Mouse (Mus musculus): Measurements from ENCODE around the gene Ccr4.

Gene Ccr4

GRCm38 (mm10) chr9:114504816-114505215 is at the start of gene Ccr4:
Ccr4 (minus strand) TSS chr9:114504916.
- DNase-seq (ENCODE audit: low spot score) = no peak

DNA sequence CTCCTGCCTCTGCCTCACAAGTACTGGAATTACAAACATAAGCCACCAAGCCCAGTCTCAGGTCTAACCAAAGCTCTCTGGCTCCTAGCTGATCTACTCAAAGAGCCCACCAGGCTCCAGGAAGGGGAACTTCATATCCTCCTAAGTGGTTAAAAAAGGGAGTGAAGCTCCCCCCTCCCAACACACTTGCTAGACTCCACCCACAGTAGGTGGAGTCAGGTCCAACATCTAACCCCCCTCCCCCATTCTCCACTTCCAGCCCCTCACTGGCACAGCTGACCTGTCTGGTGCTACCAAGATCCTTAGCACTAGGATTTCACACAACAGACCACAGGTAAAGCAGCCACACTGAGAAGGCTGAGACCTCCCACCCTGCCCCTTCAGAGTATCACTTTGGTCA is 49.1 kb upstream of the Ccr4 start:
- no peak for DNase-seq (ENCODE audit: low spot score)

GRCm38 (mm10) chr9:114550033-114550432 is 45.3 kb upstream of the Ccr4 start:
- no peak for DNase-seq (ENCODE audit: low spot score)

DNA sequence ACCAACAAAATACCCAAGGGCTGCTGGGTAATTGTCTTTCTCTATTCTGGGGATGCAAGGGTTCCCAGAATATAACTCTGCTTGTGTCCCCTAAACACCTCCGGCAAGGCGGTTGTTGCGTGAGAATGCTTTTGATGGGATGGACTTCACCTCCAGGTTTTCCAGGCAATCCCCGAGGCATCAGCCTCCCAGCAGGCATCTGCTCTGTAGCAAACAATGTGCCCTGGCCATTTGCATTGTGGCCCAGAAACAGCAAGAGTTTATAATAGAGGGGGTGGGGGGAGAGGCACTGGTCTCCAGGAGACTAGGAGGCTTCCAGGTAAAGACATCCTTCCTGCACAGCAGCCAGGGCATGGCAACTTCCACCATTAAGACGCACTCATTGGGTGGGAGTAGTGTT is 44.4 kb upstream of the Ccr4 start:
- no peak for DNase-seq (ENCODE audit: low spot score)

- DNase-seq (ENCODE audit: low spot score) = no peak
Observed at GRCm38 (mm10) chr9:114548496-114548895, 43.8 kb upstream of the Ccr4 start.

- DNase-seq (ENCODE audit: low spot score) = no peak
Observed at GRCm38 (mm10) chr9:114547643-114548077, 42.9 kb upstream of the Ccr4 start.

GRCm38 (mm10) chr9:114546765-114547164 is 42.0 kb upstream of the Ccr4 start:
- no peak for DNase-seq (ENCODE audit: low spot score)

GRCm38 (mm10) chr9:114544754-114545393 is 40.2 kb upstream of the Ccr4 start:
- no peak for DNase-seq (ENCODE audit: low spot score)

- no peak for DNase-seq (ENCODE audit: low spot score)
Observed at GRCm38 (mm10) chr9:114543882-114544753, 39.4 kb upstream of the Ccr4 start.

DNA sequence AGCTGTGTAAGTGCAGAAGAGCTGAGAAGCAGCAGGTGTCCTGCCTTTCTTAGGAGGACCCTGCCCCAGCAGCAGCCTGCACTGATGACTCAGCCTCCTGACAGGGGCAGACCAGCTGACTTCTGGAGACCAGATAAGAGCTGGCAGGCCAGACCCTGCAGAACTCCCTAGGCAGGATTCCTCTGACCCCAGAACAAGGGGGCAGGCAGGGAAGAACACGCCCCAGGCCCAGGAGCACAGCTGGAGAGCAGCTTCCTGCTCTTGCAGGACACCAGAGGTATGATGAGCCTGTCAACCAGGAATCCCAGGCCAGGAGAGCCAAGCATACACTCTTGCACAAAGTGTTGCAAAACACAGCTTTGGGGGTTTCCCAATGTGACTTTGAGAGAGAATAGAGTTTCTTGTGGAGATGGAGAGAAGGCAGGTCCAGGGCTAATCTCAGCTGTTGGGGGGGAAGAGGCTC is 36.6 kb upstream of the Ccr4 start:
- DNase-seq (ENCODE audit: low spot score) = no peak

DNA sequence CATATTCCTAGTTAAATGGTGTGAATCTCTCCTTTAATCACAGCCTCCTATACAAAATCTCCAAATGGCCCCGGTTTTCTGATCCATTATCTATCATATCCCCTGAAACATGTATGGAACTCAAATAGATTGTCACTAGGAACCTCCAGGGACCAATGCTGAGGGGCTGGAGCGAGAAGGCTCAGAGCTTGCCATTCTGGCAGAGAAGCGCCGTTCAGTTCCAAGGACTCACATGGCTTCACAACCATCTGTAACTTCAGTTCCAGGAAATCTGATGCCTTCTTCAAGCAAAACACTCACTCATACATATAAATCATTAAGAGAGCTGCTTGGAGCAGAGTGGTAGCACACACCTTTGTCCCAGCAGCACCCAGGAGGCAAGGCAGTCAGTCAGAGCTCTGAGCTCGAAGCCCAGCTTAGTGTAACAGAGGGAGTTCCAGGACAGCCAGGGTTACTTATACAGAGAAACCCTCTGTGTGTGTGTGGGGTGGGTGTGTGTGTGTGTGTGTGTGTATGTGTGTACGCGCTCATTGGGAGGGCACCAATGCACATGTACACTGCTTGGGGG is 34.4 kb upstream of the Ccr4 start:
- DNase-seq (ENCODE audit: low spot score) = no peak

- DNase-seq (ENCODE audit: low spot score) = no peak
Observed at GRCm38 (mm10) chr9:114536628-114537027, 31.9 kb upstream of the Ccr4 start.

DNA sequence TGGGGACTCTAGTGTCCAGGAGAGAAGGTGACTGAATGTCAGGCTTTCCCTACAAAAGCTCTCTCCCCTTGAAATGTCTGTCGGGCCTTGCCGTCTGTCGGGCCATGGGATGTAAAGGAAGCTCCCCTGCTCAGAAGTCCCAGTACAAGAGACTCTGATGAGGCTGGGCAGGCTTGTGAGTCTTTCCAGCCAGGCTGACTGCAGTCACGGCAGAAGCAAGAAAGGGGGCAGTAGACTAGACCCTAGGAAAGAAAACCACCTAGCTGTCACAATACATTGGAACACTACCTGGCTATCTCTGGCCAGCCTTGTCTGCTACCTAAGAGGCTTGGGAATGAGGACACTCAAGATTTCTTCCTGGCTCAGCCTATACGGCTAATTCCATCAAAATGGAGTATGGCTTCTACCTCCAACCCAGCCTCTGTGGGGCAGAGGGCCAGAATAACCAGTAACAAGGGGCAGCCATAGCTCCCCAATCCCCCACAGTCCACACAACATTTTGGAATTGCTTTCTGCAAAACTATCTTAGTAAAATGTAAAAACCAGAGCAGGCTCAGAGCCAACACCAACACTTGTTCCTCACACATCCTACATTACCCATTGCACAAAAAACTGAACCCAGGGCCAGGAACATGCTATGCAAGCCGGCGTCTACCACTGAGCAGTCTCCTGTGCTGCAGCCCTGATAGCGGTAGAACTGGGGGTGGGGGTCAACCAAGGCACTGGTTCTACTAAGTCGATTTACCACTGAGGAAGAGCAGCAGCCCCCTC is 30.2 kb upstream of the Ccr4 start:
- no peak for DNase-seq (ENCODE audit: low spot score)

DNA sequence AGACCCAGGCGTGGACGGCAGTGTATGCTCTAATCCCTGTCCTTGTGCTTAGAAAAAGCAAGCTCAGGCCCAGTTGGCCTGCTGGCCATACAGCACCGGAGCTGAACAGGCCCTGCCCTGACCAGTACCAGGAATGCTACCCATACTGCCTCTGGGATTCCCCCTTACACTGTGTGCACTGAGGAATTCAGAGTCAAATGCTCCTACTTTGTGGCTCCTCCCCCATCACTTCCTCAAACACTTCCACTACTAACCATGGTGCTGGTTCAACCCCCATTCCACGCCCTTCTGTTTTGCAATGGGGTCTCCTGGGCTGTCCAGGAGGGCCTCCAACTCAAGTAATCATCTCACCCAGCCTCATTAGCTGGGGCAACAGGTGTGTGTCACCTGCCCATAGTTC is 29.1 kb upstream of the Ccr4 start:
- DNase-seq (ENCODE audit: low spot score) = no peak

- no peak for DNase-seq (ENCODE audit: low spot score)
Observed at GRCm38 (mm10) chr9:114531276-114531675, 26.6 kb upstream of the Ccr4 start.

DNA sequence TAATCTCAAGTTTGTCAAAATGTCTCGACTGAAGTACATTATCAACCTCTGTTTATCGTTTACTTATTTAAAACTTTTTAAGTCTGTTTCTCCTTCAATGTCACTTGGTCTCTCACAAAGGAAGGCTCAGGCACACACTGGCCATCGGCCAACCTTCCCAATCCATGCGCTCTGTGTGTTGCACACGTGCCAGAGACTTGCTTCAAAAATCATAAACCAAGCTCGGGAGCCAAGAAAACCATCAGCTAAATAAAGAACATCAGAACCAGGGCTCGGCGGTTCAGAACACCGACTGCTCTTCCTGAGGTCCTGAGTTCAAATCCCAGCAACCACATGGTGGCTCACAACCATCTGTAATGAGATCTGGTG is 23.9 kb upstream of the Ccr4 start:
- no peak for DNase-seq (ENCODE audit: low spot score)

DNA sequence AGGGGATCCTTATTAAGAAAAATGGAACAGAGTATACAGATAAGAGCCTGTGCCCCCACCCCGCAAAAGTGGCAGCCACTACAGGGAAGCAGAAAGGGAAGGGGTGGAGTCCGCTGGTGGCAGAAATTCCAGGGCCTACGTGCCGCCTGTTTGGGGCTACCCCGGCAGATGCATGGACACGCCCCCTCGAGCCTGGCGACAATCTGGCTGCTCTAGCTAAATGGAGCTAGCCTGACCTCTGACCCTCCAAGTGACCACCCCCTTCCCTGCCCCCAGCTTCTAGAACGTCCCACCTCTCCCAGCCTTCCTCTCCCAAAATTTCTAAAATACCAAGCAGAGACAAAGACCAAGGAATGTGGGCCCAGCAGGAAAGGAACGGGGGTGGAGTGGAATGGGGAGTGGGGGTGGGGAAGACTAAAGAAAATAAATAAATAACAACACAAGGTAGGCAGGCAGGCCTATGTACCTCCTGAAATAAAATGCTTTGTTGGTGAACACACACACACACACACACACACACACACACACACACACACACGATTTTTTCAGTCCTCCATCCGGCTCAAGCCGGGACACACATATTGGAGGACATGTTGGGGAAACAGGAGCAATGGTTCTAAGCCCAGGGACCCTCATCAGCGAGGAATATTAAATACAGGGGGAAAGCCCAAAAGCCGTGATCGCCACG is 23.4 kb upstream of the Ccr4 start:
- no peak for DNase-seq (ENCODE audit: low spot score)

GRCm38 (mm10) chr9:114527085-114527484 is 22.4 kb upstream of the Ccr4 start:
- peak; percentile 61 for DNase-seq (ENCODE audit: low spot score)

GRCm38 (mm10) chr9:114526581-114526980 is 21.9 kb upstream of the Ccr4 start:
- DNase-seq (ENCODE audit: low spot score) = no peak

GRCm38 (mm10) chr9:114525891-114526290 is 21.2 kb upstream of the Ccr4 start:
- no peak for DNase-seq (ENCODE audit: low spot score)

DNA sequence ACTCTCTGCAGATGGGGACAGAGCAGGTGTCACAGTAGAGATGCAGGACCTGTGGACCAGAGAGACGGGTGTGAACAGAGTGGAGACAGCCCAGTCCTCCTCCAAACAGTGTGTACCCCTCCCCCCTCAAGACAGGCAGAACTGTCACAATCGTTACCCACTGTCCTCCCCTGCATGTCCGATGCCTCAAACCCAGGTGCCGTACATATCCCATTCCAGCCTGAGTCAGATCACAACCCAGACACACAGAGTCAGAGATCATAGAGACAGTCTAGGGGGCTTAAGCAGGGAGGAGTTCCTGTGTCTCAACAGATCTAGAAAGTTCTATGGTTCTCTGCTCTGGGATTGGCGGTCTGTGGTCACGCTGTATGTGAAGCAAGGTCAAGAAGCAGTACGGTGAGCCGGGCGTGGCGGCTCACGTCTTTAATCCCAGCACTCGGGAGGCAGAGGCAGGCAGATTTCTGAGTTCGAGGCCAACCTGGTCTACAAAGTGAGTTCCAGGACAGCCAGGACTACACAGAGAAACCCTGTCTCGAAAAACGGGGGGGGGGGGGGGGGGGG is 20.4 kb upstream of the Ccr4 start:
- no peak for DNase-seq (ENCODE audit: low spot score)

Data from urinary bladder, postnatal 25 days (tissue).